Mouse (Mus musculus) kidney, embryonic 16.5 days (tissue): ENCODE measurements around the gene Myzap. TPM values are rescaled to one million over a fixed set of nuclear protein-coding genes. Genes with fewer than 3 reads are reported as not detected.

ENCODE experiments used
- ATAC-seq: fragments of 200-750 bp; cut with Nextera tagmentation; 2 replicates; pipeline ENCODE4 v1.8.0; 2017; ENCODE audit warnings: moderate TSS enrichment; ENCODE audit not compliant: low FRiP score, low TSS enrichment
- H3K27ac ChIP-seq: fragments of 300-500 bp; sonication (generic); 2 replicates; pipeline ENCODE4 v1.5.1; 2014; ENCODE audit warnings: low read length
- H3K27me3 ChIP-seq: fragments of 300-500 bp; sonication (generic); 2 replicates; pipeline ENCODE4 v1.6.1; 2014; ENCODE audit warnings: low read length, control low read depth, mixed read lengths; ENCODE audit not compliant: insufficient read depth
- H3K36me3 ChIP-seq: fragments of 300-500 bp; sonication (generic); 2 replicates; pipeline ENCODE4 v1.6.1; 2014; ENCODE audit warnings: low read length, control low read depth, mixed read lengths; ENCODE audit not compliant: insufficient read depth
- H3K4me1 ChIP-seq: fragments of 300-500 bp; sonication (generic); 2 replicates; pipeline ENCODE4 v1.6.1; 2014; ENCODE audit warnings: low read length, control low read depth, mixed read lengths; ENCODE audit not compliant: insufficient read depth
- H3K4me2 ChIP-seq: fragments of 300-500 bp; sonication (generic); replicated peaks from 2 replicates; pipeline ENCODE4 v1.6.1; 2014; ENCODE audit warnings: low read depth, low read length
- H3K4me3 ChIP-seq: fragments of 300-500 bp; sonication (generic); 2 replicates; pipeline ENCODE4 v1.5.1; 2014; ENCODE audit warnings: mild to moderate bottlenecking, low read length
- H3K9ac ChIP-seq: fragments of 300-500 bp; sonication (generic); replicated peaks from 2 replicates; pipeline ENCODE4 v1.6.1; 2014; ENCODE audit warnings: low read length
- H3K9me3 ChIP-seq: fragments of 300-500 bp; sonication (generic); 2 replicates; pipeline ENCODE4 v1.6.1; 2016; ENCODE audit warnings: low read length, control low read depth
- WGBS: fragments of 180-500 bp; shearing (Covaris S2); extraction: QIAGEN DNeasy Blood & Tissue Kit; methylation state at CpG from one replicate; pipeline ENCODE4 v1.1.7; 2014; 5-methylcytosine and 5-hydroxymethylcytosine counted together
- polyA plus RNA-seq: library from polyadenylated mRNA; unstranded; fragments of >200 nt; fragmentation: Nextera tagmentation; extraction: Ambion mirVana; gene quantifications from 2 replicates; pipeline ENCODE4 v1.2.1, GENCODE M21; 2015

Gene Myzap
- polyA plus RNA-seq, result 17.3 and 19.0 TPM in 2 replicates

DNA sequence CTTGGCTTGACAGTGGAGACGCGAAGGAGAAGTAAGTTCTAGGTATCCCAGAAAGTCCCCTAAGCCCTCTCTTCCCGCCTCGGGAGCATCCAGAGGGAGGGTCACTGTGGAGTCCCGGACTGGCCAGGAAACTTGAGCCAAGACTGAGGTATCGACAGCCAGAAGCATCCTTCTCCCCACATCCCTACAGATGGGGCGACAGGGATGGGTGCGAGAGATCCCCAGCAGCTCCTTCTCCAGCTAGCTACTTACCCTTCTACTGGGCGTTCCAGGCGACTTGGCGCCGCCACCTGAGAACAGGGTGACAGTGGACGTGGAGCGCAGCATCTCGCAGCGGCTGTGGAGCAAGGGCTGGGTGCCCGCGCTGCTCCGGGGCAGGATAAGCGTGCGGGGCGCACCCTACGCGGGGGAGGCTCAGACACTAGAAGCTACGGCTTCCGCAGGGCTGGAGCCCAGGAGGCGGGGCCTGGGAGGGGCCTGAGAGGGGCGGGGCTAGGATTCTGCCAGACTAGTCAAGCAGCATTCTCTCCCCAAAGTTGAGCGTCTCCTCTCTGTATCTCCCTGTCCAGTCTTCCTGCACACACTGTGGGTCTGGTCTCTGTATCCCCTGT, at the start of gene Myzap:
Gene Myzap (minus strand): TSS at position 423 of the 611 bp plus-strand sequence.
- Histone ChIP-seq H3K4me3 (peak within 1 kb of the TSS; percentile 65), H3K4me1 (peaks cover 21% of the 10 kb centered on the region), H3K36me3 (no peaks in the 10 kb centered on the region), H3K27ac (peak within 1 kb of the TSS; percentile 25), H3K27me3 (no peaks in the 10 kb centered on the region), H3K9ac (peak within 1 kb of the TSS; percentile 71), H3K4me2 (peak within 1 kb of the TSS; percentile 89), H3K9me3 (no peaks in the 10 kb centered on the region)
- peak; percentile 95 for ATAC-seq
- under 1% methylated on average over 29 of the region's 29 CpGs for WGBS

- no peak for ATAC-seq
- no peak overlapping the region for H3K9ac ChIP-seq
- no peak overlapping the region for H3K4me2 ChIP-seq
- peaks cover 9% of the 10 kb centered on the region for H3K36me3 ChIP-seq
- peaks cover 17% of the 10 kb centered on the region; the same call in 1 of the 2 replicates for H3K4me1 ChIP-seq
- 70% methylated on average over 4 of the region's 4 CpGs for WGBS
- no peaks in the 10 kb centered on the region for H3K27me3 ChIP-seq
- H3K27ac ChIP-seq, result peak overlapping the region; percentile 76
- no peak overlapping the region for H3K4me3 ChIP-seq
- H3K9me3 ChIP-seq, result no peaks in the 10 kb centered on the region; the same call in 1 of the 2 replicates
Measured at GRCm38 (mm10) chr9:71640361-71640927, 48.3 kb upstream of the Myzap start.

DNA sequence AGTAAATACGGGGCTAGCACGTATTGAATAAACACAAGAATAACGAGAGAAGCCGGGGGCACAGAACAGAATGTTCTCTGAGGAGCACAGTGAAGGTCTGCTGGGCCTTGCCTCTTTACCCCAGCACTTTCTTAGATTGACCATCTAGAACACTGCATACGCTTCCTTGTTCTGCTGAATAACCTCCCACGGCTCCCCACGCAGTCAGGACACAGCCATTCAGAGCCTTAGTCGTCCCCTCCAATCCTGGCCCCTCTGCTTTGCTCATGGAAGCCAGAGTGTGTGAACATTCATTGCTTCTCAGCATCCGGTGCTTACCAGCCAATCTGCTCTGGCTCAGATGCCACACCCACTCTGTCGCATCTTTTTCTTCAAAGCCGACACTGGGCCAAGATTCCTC, 46.0 kb upstream of the Myzap start:
- Histone ChIP-seq H3K4me2 (no peak overlapping the region), H3K36me3 (peaks cover 11% of the 10 kb centered on the region), H3K9me3 (no peaks in the 10 kb centered on the region; the same call in 1 of the 2 replicates), H3K4me1 (peaks cover 17% of the 10 kb centered on the region; the same call in 1 of the 2 replicates), H3K27ac (no peak overlapping the region), H3K4me3 (no peak overlapping the region), H3K9ac (no peak overlapping the region), H3K27me3 (no peaks in the 10 kb centered on the region)
- 70% methylated on average over 11 of the region's 11 CpGs for WGBS
- no peak for ATAC-seq

DNA sequence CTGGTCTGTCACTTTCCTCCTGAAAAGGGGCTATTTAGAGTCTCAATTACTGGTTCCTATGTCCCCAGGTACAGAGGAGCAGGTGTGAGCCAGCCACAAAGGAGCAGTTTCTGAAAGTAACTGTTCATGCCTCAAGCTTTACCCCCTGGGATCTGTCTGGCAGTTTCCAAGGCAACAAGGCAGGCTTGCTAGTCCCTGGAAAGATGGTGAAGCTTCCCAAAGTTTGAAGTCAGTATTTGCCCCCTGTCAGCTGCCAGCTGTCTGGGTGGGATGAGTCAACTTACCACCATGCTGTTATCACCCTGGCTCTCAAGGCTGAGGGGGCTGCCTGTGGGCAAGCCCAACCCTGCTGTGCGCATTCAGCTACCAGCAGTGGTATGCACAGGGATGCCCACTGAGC, 44.7 kb upstream of the Myzap start:
- H3K27ac ChIP-seq, result peak overlapping the region; percentile 43; the same call in 1 of the 2 replicates

GRCm38 (mm10) chr9:71635627-71636026, 43.5 kb upstream of the Myzap start:
- Histone ChIP-seq H3K9ac (no peak overlapping the region), H3K36me3 (peaks cover 19% of the 10 kb centered on the region), H3K4me1 (peaks cover 17% of the 10 kb centered on the region; the same call in 1 of the 2 replicates), H3K27me3 (no peaks in the 10 kb centered on the region), H3K9me3 (no peaks in the 10 kb centered on the region), H3K4me3 (no peak overlapping the region), H3K4me2 (no peak overlapping the region), H3K27ac (peak overlapping the region; percentile 43)
- WGBS, result 61% methylated on average over 1 of the region's 1 CpGs
- no peak for ATAC-seq

More for the DNA sequence above, 44.7 kb upstream of the Myzap start:
- peaks cover 17% of the 10 kb centered on the region; the same call in 1 of the 2 replicates for H3K4me1 ChIP-seq
- H3K4me3 ChIP-seq, result no peak overlapping the region
- H3K9me3 ChIP-seq, result no peaks in the 10 kb centered on the region
- H3K4me2 ChIP-seq, result no peak overlapping the region
- H3K27me3 ChIP-seq, result no peaks in the 10 kb centered on the region
- H3K9ac ChIP-seq, result no peak overlapping the region
- WGBS, result 100% methylated on average over 1 of the region's 1 CpGs
- H3K36me3 ChIP-seq, result peaks cover 10% of the 10 kb centered on the region
- no peak for ATAC-seq

DNA sequence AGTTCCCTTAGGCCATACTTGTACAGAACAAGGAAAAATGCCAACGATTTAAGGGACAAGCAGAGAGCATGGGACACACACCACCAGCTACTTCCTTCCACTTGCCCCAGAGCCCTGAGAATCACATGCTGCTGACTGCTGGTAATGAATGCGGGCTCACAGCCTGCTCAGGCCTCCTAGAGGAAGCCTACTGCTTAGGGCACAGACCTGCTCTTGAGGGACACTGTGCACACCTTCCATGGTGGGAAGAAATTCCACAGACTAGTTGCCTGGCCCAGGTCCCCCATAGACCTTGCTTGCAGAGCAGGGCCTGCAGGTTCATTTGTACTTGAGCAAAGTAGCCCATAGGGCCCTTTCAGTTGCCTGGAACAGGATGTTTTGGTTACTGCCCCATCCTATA, 42.8 kb upstream of the Myzap start:
- Histone ChIP-seq H3K4me2 (no peak overlapping the region), H3K9ac (no peak overlapping the region), H3K4me3 (no peak overlapping the region), H3K36me3 (peaks cover 19% of the 10 kb centered on the region), H3K9me3 (no peaks in the 10 kb centered on the region), H3K27ac (peak overlapping the region; percentile 43), H3K4me1 (peaks cover 17% of the 10 kb centered on the region; the same call in 1 of the 2 replicates), H3K27me3 (no peaks in the 10 kb centered on the region)
- 0 out of 2 replicates have a peak, but pooled peaks have one; percentile 31 for ATAC-seq
- WGBS, result 80% methylated on average over 2 of the region's 2 CpGs

DNA sequence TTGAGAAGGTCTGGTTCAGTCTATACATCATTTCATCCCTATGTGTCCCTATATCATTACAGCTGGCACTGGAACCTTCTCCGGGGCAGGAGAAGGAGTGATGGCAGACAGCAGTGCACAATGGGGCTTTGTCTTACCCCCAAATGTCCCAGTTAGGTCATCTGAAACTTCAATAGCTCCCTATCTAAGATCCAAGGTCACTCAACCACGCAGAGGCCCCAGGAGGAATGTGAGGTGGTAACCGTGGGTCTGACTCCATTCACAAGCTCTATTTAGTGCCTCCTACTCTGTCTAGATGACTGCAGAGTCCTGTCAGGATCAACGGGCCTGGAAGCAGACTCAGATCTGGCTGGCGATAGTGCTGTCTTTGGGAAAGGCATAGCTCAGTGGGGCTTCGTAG, 36.8 kb upstream of the Myzap start:
- ATAC-seq, result no peak
- H3K27me3 ChIP-seq, result no peaks in the 10 kb centered on the region
- no peak overlapping the region for H3K4me3 ChIP-seq
- H3K9ac ChIP-seq, result no peak overlapping the region
- H3K9me3 ChIP-seq, result no peaks in the 10 kb centered on the region
- WGBS, result 56% methylated on average over 6 of the region's 6 CpGs
- no peak overlapping the region for H3K4me2 ChIP-seq
- peaks cover 14% of the 10 kb centered on the region; the same call in 1 of the 2 replicates for H3K4me1 ChIP-seq
- H3K36me3 ChIP-seq, result peaks cover 15% of the 10 kb centered on the region
- no peak overlapping the region for H3K27ac ChIP-seq

DNA sequence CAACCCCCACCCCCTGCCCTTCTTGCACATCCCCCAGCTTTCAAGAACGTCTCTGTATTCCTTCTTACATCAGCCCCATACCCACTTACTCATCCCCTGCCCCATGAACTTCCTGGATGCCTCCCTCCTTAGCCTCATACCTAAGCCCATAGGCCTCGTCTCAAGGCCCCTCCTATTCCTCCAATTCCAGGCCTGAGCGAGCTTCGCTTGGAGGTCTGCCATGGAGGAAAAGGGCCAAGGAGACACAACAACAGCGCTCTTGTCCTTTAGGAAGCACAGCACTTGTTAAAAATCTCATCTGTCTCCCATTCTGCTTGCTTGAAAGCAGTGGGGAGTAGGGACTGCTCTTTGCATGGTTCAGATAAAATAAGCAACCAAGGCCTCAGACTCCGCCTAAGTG, 36.1 kb upstream of the Myzap start:
- Histone ChIP-seq H3K27ac (no peak overlapping the region), H3K9me3 (no peaks in the 10 kb centered on the region), H3K4me2 (no peak overlapping the region), H3K36me3 (peaks cover 15% of the 10 kb centered on the region), H3K27me3 (no peaks in the 10 kb centered on the region), H3K9ac (no peak overlapping the region), H3K4me1 (peaks cover 19% of the 10 kb centered on the region), H3K4me3 (no peak overlapping the region)
- ATAC-seq, result no peak
- 77% methylated on average over 6 of the region's 6 CpGs for WGBS

DNA sequence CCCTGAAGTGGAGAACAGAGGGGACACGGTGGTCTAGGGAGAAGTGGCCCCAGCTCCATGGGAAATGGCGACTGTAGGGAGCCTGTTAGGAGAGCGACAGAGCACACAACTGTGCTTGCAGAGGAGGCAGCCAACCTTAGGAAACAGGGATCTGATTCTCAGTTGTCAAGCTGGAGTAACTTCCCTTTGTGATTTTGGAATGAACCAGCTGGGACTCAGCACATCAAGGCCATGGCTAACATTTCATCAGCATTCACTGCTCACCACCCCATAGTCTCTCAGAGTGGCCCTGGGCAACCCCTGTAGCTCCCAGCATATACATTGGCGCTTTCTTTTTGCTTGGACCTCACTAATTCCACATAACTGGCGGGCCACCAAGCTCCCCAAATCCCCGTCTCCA, 33.8 kb upstream of the Myzap start:
- no peaks in the 10 kb centered on the region for H3K27me3 ChIP-seq
- WGBS, result 89% methylated on average over 6 of the region's 6 CpGs

More for the DNA sequence above, 33.8 kb upstream of the Myzap start:
- Histone ChIP-seq H3K4me2 (no peak overlapping the region), H3K4me1 (peaks cover 24% of the 10 kb centered on the region), H3K27ac (peak overlapping the region; percentile 80), H3K9ac (no peak overlapping the region), H3K9me3 (no peaks in the 10 kb centered on the region), H3K4me3 (no peak overlapping the region), H3K36me3 (peaks cover 3% of the 10 kb centered on the region)
- no peak for ATAC-seq
